Mouse (Mus musculus): ENCODE measurements around the gene Stat3. TPM values are rescaled to one million over a fixed set of nuclear protein-coding genes. Genes with fewer than 3 reads are reported as not detected.

Gene Stat3
- total and polyA plus RNA-seq, 3 experiments: 35.9 to 69.2 (median 51.1) TPM

- TF ChIP-seq MEF2A (IDR thresholded peaks at IDR 0.05; ENCODE audit: borderline replicate concordance, low read depth, low read length) (no peak), ZMIZ1 (IDR thresholded peaks at IDR 0.05; ENCODE audit: low read depth, low read length) (no peak), HCFC1 (IDR thresholded peaks at IDR 0.05; ENCODE audit: low read depth, low read length) (no peak), MXI1 (IDR thresholded peaks at IDR 0.05; ENCODE audit: low read depth, low read length) (no peak), CHD1 (IDR thresholded peaks at IDR 0.05; ENCODE audit: low read depth, low read length) (no peak), SIN3A (IDR thresholded peaks at IDR 0.05; ENCODE audit: low read length) (no peak), IRF4 (IDR thresholded peaks at IDR 0.05; ENCODE audit: low read depth, low read length) (no peak), CTCF (conservative IDR thresholded peaks at IDR 0.05 in 1 of 2, IDR thresholded peaks at IDR 0.05 in 1 of 2; ENCODE audit: low read depth in 2 of 2, low read length in 2 of 2) (no peak), MYC (IDR thresholded peaks at IDR 0.05; ENCODE audit: low read depth, low read length) (no peak), UBTF (IDR thresholded peaks at IDR 0.05; ENCODE audit: low read depth, low read length) (no peak), KAT2A (IDR thresholded peaks at IDR 0.05; ENCODE audit: insufficient replicate concordance, low read length) (no peak), MAFK (IDR thresholded peaks at IDR 0.05; ENCODE audit: insufficient replicate concordance, low read length) (no peak), RCOR1 (conservative IDR thresholded peaks at IDR 0.05; ENCODE audit: low read depth, low read length) (no peak), NELFE (IDR thresholded peaks at IDR 0.05; ENCODE audit: low read depth, low read length) (no peak)
- in situ Hi-C loops (cut with MboI; ENCODE audit: low pct_ligation_motif_present, low pct_unique_long_range_greater_than_20kb, low sequenced_read_pairs) (loop anchor here (5.0 kb wide), 2 partner anchors 37 to 77 kb away; no protein-coding TSS in a partner anchor), dilution Hi-C loops (cut with MboI; ENCODE audit: extremely low pct_ligation_motif_present, extremely low pct_unique_long_range_greater_than_20kb, low sequenced_read_pairs) (no loop called here)
- no peak overlapping the region for H3K9ac ChIP-seq (ENCODE audit: insufficient read depth, low read depth)
- no peaks in the 10 kb centered on the region for H3K9me3 ChIP-seq (replicated peaks; ENCODE audit: low read length)
- no peaks in the 10 kb centered on the region for H3K79me2 ChIP-seq (replicated peaks; ENCODE audit: control insufficient read depth, extremely low read depth, insufficient read depth, poor library complexity, severe bottlenecking)
- no peak overlapping the region for H3K4me3 ChIP-seq (replicated peaks in 1 of 3; ENCODE audit: low read depth in 2 of 3, low read length in 2 of 3, poor library complexity in 1 of 3)
- H3K4me2 ChIP-seq (ENCODE audit: insufficient read depth, low read depth, poor library complexity, severe bottlenecking): no peak overlapping the region
- no peaks in the 10 kb centered on the region for H3K36me3 ChIP-seq (replicated peaks in 1 of 2; ENCODE audit: control insufficient read depth in 1 of 2, insufficient read depth in 1 of 2, low read length in 1 of 2)
- peaks cover 3% of the 10 kb centered on the region for H3K27me3 ChIP-seq (replicated peaks)
- no peak overlapping the region for H3K27ac ChIP-seq (ENCODE audit: insufficient read depth, low read depth)
- H3K4me1 ChIP-seq (ENCODE audit: control insufficient read depth in 1 of 2, insufficient read depth in 2 of 2): peaks cover 0 to 9% of the 10 kb centered on the region in 2 experiments; a peak in 3 of 4 replicates
- no peak for DNase-seq (ENCODE audit: extremely low read depth)
Observed at GRCm38 (mm10) chr11:100980438-100980837, 41.1 kb upstream of the Stat3 start.

- H3K9ac ChIP-seq (ENCODE audit: insufficient read depth, low read depth): no peak overlapping the region
- H3K4me1 ChIP-seq (ENCODE audit: control insufficient read depth in 1 of 2, insufficient read depth in 2 of 2): peaks cover 3 to 13% of the 10 kb centered on the region in 2 experiments
- peaks cover 5% of the 10 kb centered on the region for H3K27me3 ChIP-seq (replicated peaks)
- no peaks in the 10 kb centered on the region for H3K79me2 ChIP-seq (replicated peaks; ENCODE audit: control insufficient read depth, extremely low read depth, insufficient read depth, poor library complexity, severe bottlenecking)
- in situ Hi-C loops (cut with MboI; ENCODE audit: low pct_ligation_motif_present, low pct_unique_long_range_greater_than_20kb, low sequenced_read_pairs) (loop anchor here (5.0 kb wide), 2 partner anchors 37 to 77 kb away; no protein-coding TSS in a partner anchor), dilution Hi-C loops (cut with MboI; ENCODE audit: extremely low pct_ligation_motif_present, extremely low pct_unique_long_range_greater_than_20kb, low sequenced_read_pairs) (no loop called here)
- H3K4me3 ChIP-seq (replicated peaks in 1 of 3; ENCODE audit: low read depth in 2 of 3, low read length in 2 of 3, poor library complexity in 1 of 3): no peak overlapping the region
- H3K9me3 ChIP-seq (replicated peaks; ENCODE audit: low read length): no peaks in the 10 kb centered on the region
- TF ChIP-seq CHD2 (IDR thresholded peaks at IDR 0.05; ENCODE audit: low read length) (no peak), USF1 (IDR thresholded peaks at IDR 0.05; ENCODE audit: low read depth, low read length) (no peak)
- no peaks in the 10 kb centered on the region for H3K36me3 ChIP-seq (replicated peaks in 1 of 2; ENCODE audit: control insufficient read depth in 1 of 2, insufficient read depth in 1 of 2, low read length in 1 of 2)
- no peak overlapping the region for H3K4me2 ChIP-seq (ENCODE audit: insufficient read depth, low read depth, poor library complexity, severe bottlenecking)
- DNase-seq (ENCODE audit: extremely low read depth): no peak
- H3K27ac ChIP-seq (ENCODE audit: insufficient read depth, low read depth): no peak overlapping the region
Observed at GRCm38 (mm10) chr11:100979887-100980286, 40.5 kb upstream of the Stat3 start.

All from CH12.LX (cell line).